Mouse (Mus musculus) T-helper 2 cell (primary cell): ENCODE measurements around the gene Nop58.
"Not testable (repeated sequence)": the region's sequence is repeated elsewhere in the genome, so short reads cannot be mapped to it uniquely, and the experiment has no call there.

Experiments
- in situ Hi-C: fragments of 300-600 bp; cut with MboI, MseI; formaldehyde crosslinking; loops from one replicate; pipeline ENCODE4 v1.15.1; 2025; ENCODE audit warnings: high pct_unique_total_duplicates

Nop58 gene

DNA sequence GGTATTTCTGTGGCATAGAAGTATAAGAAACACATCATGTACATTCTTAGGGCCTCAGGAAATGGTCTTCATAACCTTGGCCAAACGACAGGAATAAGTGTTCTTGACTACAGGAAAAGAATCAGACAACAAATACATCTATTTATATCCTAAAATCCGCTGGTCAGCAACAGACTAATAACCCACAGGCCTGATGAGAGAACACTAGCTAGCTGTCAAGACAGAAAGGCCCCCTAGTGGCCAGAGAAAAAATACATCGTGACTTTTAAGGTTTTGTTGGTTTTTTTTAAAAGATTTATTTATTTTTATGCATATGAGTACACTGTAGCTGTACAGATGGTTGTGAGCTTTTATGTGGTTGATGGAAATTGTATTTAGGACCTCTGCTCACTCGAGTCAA, 35.1 kb downstream of the Nop58 start:
- in situ Hi-C loops, result loop anchor here (25.0 kb wide), 1 partner anchor 1258 kb away; no protein-coding TSS in a partner anchor

DNA sequence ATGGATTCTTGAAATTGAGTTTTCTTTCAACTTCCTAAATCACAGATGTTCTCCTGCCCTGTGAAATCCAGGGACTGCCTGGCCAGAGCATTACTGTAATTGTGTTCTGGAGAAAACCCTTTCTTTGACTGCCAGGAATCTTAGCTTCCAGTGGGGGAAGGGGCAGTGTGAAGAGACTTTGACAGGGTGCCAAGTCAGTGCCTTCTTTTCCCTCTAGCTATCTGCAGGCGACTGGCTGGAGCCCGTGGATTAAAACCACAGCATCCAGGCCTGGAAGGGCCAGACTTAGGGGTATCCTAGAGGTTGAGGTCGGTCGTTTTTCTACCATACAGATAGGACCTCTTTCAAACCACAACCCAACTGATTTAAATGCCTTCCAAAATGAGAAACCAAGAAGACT, 40.9 kb downstream of the Nop58 start:
- in situ Hi-C loops, result loop anchor here (5.0 kb wide), 1 partner anchor 92 kb away; no protein-coding TSS in a partner anchor

DNA sequence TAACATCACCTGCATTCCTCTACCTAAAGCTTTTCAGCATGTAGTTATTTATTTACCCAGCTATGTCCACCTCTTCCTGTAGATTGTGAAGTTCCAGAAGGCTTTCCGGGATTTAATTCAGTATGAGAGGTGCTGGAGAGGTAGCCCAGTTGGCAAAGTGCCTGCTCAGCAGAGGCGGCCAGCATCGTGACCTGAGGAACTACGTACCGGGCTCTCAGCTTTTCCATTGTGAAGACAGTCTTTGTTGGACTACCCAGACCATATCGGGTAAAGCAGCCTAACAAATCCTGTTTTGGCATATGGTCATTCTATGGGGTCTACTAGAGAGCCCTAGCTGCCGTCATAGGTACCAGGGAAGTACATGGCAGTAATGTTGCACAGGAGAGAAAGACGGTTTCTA, 45.3 kb downstream of the Nop58 start:
- in situ Hi-C loops, result no loop called here

DNA sequence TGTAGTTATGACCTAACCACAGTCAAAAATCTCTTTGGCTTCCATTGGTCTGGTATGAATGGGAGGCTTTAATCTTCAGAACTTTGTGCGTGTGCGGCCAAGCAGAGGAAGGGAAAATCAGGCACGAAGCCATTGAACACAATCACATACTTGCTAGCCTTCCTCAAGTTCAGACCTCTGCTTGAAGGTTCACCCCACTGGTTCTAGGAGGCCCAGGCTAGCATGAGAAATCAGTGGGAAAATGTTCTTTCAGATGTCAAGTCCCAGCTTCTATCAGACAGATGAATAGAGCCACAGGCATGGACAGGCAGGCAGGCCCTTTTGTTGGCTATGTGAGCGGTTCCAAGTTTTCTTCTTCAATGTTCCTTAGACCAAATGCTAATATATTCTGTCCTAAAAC, 46.0 kb downstream of the Nop58 start:
- in situ Hi-C loops, result no loop called here

- in situ Hi-C loops, result no loop called here
These were observed 49.3 kb downstream of the Nop58 start for GRCm38 (mm10) chr1:59734076-59734475.

GRCm38 (mm10) chr1:59738768-59739414, 54.1 kb downstream of the Nop58 start:
- in situ Hi-C loops, result no loop called here

GRCm38 (mm10) chr1:59739577-59740354, 55.0 kb downstream of the Nop58 start:
- in situ Hi-C loops, result no loop called here

GRCm38 (mm10) chr1:59749047-59749446, 64.3 kb downstream of the Nop58 start:
- in situ Hi-C loops, result no loop called here

- in situ Hi-C loops, result not testable (repeated sequence)
These were observed 65.0 kb downstream of the Nop58 start for GRCm38 (mm10) chr1:59749724-59750123.

DNA sequence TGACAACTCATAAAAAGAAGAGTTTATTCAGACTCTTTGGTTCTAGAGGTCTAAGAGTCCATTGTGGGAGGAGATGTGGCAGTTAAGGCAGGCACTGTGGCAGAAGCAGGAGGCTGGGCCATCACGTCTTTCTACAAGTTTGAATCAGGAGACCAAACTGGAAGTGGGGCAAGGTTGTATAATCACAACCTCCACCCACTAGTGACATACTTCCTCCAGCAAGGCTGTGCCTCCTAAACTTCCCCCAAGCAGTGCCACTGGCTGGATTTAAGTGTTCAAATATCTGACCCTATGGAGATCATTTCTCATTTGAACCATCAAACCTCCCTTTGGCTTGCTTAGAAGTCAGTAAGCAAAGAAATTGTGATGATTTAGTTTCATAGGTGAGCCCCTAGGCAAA, 70.5 kb downstream of the Nop58 start:
- in situ Hi-C loops, result no loop called here

DNA sequence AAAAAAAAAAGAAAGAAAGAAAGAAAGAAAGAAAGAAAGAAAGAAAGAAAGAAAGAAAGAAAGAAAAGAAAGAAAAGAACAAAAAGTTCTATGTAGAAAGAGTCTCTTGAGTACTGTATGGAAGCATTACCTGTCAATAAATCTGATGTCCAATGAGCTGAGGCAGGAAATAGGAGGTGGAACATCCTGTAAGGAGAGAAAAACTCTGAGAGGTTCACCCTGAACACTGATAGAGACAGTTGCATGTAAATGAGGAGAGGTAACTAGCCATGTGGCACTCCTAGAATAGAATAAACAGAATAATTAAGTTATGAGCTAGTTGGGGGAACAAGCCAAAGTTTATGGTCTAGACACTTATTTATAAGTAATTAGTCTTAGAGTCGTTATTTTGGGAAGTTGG, 73.6 kb downstream of the Nop58 start:
- in situ Hi-C loops, result no loop called here

GRCm38 (mm10) chr1:59762208-59762607, 77.4 kb downstream of the Nop58 start:
- in situ Hi-C loops, result no loop called here

GRCm38 (mm10) chr1:59762651-59763163, 77.9 kb downstream of the Nop58 start:
- in situ Hi-C loops, result no loop called here

DNA sequence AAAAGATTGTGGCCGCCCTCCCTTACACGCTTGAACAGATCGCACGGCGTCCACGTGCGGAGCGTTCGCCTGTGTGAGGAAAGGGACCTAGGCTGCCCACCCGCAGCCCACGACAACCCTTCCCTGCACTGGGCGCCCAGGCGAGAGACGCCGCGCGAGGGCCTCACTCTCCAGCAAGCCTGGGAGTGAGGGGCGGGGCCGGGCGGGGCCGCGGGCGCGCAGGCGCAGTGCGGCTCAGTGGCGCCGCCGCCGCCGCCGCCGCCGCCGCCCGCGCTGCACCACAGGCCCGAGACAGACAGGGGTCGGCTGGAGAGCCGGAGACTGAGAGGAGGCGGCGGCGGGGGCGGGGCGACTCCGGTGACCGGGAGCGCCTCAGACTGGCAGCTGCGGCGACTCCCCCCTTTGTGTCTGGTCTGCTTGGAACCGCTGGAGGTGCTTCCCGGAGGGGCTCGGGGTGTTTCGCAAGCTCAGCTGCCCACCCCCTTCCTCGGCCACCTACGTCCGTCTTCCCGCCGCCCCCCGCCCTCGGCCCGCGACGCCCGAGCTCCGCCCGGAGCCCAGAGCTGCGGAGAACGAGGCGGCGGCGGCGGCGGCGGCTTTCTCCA, 78.5 kb downstream of the Nop58 start, which contains the start of gene Bmpr2:
Gene Bmpr2, plus strand, starts transcription at position 237 of the 605 bp plus-strand sequence.
- in situ Hi-C loops, result no loop called here

DNA sequence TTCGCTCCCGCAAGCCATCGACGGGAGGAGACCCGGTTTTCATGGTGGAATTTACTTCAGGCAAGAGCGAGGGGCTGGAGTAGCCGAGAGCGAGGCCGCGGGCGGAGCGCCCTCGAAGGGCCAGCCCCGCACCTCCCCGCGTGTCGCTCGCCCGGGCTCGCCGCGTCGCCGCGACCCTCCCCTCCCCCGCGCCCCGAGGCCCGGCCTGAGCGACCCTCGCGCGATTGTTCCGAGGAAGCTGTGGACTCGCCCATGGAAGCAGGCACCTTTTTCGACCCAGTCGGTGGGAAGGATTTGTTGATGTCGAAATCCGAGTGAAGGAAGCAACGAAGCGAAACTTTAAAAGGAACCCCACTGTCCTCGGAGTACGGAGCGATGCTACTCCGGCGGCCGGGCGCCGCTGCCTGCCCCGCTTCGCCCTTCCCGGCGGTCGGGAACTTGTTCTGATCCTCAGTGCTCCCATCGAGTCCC, 79.0 kb downstream of the Nop58 start:
- in situ Hi-C loops, result no loop called here

DNA sequence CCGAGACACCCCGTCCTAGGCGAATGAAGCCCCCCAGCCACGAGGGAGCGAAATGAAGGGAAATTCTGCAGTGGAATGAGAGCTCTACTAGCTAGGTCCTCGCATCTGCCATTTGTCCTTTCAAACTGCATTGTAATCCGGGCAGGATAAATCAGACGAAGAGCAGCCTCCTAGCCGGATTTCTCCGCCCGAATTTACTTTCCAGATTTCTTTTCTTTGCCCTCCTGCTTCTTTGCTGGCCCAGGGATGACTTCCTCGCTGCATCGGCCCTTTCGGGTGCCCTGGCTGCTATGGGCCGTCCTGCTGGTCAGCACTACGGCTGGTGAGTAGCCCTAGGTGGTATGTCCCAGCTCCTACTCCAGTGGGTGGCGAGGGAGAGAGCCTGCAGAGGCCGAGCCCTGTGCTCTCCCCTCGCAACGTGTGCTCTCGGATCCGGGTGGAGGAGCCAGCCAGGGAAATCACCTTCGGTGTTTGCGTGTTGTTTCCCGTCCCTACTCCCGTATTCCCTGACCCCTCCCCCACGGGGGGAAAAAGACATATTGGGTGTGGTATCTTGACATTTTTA, 79.7 kb downstream of the Nop58 start:
- in situ Hi-C loops, result no loop called here

DNA sequence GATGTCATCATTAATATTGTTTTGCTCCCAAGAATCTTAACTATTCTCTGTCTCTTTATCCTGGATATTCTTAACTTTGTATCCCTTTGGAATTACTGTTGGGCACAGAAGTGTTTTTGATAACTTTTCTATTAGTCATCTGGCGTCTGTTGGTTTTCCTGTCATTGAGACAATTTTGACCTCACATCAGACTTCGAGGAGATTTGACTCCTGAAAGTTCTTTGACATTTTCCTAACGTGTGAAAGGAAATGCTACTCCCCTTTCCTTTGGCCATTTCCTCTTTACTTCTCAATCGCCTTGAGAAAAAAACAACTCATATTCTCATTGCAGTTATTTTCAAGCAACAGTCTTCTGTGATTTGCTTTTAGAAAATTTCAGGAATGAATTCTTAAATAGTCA, 80.5 kb downstream of the Nop58 start:
- in situ Hi-C loops, result no loop called here

DNA sequence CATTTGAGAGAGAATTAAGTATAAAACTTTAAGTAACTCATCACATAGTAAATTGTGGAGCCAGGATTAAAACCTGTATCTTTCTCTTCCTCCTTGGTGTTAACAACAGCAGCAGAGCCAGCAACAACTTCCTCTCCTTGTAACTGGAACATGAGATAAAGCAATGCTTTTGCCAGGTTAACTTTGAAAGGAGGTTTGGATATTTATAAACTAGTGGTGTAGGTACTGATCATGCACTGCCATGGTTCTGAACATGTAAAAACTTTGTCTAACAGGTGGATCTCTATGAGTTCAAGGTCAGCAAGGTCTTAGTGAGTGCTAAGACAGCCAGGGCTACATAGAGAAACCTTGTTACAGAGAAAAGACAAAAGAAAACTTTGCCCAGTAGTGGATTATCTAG, 81.9 kb downstream of the Nop58 start:
- in situ Hi-C loops, result no loop called here
